Mouse (Mus musculus) cerebellum, adult 2 months (tissue): ENCODE measurements at regions not wholly inside any gene's neighbourhood (a gene's known extent, or its start where the extent isn't known, plus 50 kb on each side); places are given as distances from the start of the nearest gene placed in this dataset.

Experiments used
- DNase-seq, 2 experiments: peaks; one replicate each; pipeline ENCODE4 v3.0.0; 2021
- H3K27ac ChIP-seq: fragments of 200-500 bp; 2 replicates; pipeline ENCODE4 v1.5.1; 2012; ENCODE audit warnings: low read length, control low read depth, inconsistent platforms; ENCODE audit not compliant: insufficient read depth
- H3K27me3 ChIP-seq: fragments of 200-500 bp; 2 replicates; pipeline ENCODE4 v1.6.1; 2012; ENCODE audit warnings: inconsistent platforms, mild to moderate bottlenecking, low read length, moderate library complexity; ENCODE audit not compliant: control insufficient read depth, insufficient read depth
- H3K4me1 ChIP-seq: fragments of 200-500 bp; 2 replicates; pipeline ENCODE4 v1.6.1; 2011; ENCODE audit warnings: low read length; ENCODE audit not compliant: control insufficient read depth, insufficient read depth
- H3K4me3 ChIP-seq: fragments of 200-500 bp; replicated peaks from 2 replicates; pipeline ENCODE3; 2011; ENCODE audit warnings: mild to moderate bottlenecking, low read depth, low read length, control low read depth; ENCODE audit not compliant: insufficient read depth
- CTCF ChIP-seq: fragments of 200-500 bp; IDR thresholded peaks from 2 replicates; pipeline ENCODE4 v1.5.1; 2011; ENCODE audit warnings: low read depth, mild to moderate bottlenecking, control low read depth, low read length, moderate library complexity, borderline replicate concordance; ENCODE audit not compliant: insufficient read depth
- POLR2A ChIP-seq: fragments of 200-500 bp; IDR thresholded peaks from 2 replicates; pipeline ENCODE4 v1.6.1; 2011; ENCODE audit warnings: low read length, control low read depth, borderline replicate concordance; ENCODE audit not compliant: insufficient read depth
- WGBS: fragments of 180-500 bp; shearing (Covaris S2); methylation state at CpG from one replicate; pipeline ENCODE4 v1.1.7; 2018; 5-methylcytosine and 5-hydroxymethylcytosine counted together

DNA sequence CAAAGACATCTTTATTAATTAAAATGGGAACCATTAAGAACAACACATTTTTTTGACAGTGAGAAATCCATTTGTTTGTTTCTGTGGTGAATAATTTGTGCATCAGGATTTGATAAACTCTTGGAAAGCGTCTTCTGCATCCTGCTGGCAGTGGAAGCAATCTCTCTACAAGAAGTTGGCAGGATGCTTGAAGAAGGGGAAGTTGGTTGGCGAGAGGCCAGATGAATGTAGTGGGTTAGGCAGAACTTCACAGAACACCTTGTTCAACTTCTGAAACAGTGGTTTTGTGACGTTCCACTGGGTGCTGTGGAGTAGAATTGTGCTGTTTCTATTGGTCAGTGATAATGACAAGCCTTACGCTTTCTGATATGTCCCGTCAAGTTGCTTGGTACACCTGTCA, 70.7 kb upstream of the Mpped2 start:
- DNase-seq, result no peak
- Histone ChIP-seq H3K27ac (no peak overlapping the region), H3K27me3 (no peaks in the 10 kb centered on the region), H3K4me3 (no peak overlapping the region), H3K4me1 (no peaks in the 10 kb centered on the region)
- WGBS, result 56% methylated on average over 5 of the region's 5 CpGs
- no peak for TF ChIP-seq POLR2A
- TF ChIP-seq CTCF, result no peak

DNA sequence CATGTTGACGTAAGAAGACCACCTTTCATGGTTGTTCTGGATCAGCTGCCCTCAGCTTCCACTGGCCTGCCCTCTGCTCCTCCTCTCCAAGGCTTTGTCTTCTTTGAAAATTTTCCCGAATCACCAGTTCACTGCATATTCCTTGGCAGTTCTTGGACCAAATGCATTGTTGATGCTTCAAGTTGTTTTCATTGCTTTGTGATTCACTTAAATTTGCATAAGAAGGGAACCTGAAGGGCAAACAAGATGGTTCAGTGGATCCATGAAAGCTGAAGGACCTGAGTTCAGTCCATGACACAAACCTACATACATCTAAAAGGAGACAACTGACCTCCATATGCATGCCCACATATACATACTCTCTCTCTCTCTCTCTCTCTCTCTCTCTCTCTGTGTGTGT, 69.4 kb upstream of the Mpped2 start:
- no peak for TF ChIP-seq CTCF
- TF ChIP-seq POLR2A, result no peak
- no peak for DNase-seq
- Histone ChIP-seq H3K4me1 (no peaks in the 10 kb centered on the region), H3K4me3 (no peak overlapping the region), H3K27ac (no peak overlapping the region), H3K27me3 (no peaks in the 10 kb centered on the region)
- WGBS, result 79% methylated on average over 2 of the region's 2 CpGs

DNA sequence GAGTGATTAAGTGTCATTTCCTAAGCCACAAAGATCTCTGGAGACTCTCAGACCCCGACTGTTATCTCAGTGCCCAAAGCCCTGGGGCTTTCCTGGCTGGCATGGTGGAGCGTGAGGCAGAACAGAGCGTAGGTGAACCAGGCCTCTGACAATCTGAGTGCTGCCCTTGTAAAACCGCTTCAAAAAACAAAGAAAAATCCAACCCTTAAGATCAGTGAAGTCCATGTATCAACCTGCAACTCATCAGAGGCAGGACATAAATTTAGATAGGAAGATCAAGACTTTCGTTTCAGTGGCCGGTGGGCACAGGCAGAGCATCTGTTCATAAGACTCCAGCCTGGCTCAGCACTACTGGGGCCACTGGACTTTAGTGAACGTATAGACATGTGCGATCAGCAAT, 61.1 kb upstream of the Mpped2 start:
- Histone ChIP-seq H3K27ac (no peak overlapping the region), H3K27me3 (no peaks in the 10 kb centered on the region), H3K4me1 (no peaks in the 10 kb centered on the region), H3K4me3 (no peak overlapping the region)
- TF ChIP-seq CTCF (no peak), POLR2A (no peak)
- WGBS, result 86% methylated on average over 8 of the region's 8 CpGs
- DNase-seq, result no peak
